Mouse (Mus musculus): ENCODE measurements around the gene Gnb4. TPM values are rescaled to one million over a fixed set of nuclear protein-coding genes. Genes with fewer than 3 reads are reported as not detected.

Gene Gnb4
- 85.0 and 88.0 TPM in 2 replicates for polyA plus RNA-seq (2014; fragmentation: Nextera tagmentation; extraction: Ambion mirVana)

DNA sequence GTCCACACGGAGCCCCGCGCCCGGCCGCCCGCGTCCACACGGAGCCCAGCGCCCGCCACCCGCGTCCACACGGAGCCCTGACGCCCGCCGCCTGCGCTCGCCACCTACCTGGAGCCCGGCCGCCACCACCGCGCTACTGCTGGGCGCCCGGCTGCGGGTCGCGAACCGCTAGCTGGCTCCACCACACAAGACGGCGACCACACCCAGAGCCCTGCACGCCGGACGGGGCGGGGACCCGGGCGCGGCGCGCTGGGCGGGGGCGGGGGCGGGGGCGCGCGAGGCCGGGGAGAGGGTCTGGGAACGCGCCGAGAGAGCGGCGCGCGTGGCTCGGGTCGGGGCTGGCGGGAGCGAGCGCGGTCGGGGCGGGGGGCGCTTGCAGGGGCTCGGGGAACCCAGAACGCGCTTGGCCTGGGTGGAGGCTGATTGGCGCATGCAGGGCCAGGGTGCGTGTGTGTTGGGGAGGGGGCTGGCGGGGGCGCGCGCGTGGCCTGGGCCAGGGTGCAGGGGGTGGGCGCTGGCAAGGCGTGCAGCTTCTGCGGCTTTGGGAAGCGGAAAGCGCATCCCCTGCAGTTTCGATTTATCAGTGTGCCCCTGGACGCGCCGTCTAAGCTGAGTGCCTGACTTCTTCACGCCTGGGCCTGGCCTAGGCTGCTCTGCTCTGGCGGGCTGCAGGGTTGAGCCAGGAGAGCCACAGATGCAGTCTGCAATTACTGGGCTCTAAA lies at the start of gene Gnb4:
Gene Gnb4, minus strand, starts transcription at position 255 of the 722 bp plus-strand sequence.
- 0% methylated on average over 5 of the region's 83 CpGs for WGBS
- Histone ChIP-seq H3K9ac (ENCODE audit: low read depth, low read length) (peak within 1 kb of the TSS; percentile 77), H3K27ac (replicated peaks; ENCODE audit: low read depth, low read length) (peak within 1 kb of the TSS; percentile 83), H3K27me3 (replicated peaks; ENCODE audit: control insufficient read depth, insufficient read depth, low read length) (no peaks in the 10 kb centered on the region), H3K4me2 (ENCODE audit: low read depth, low read length) (peak within 1 kb of the TSS; percentile 60), H3K4me3 (ENCODE audit: low read depth, low read length) (peak within 1 kb of the TSS; percentile 61), H3K36me3 (ENCODE audit: control insufficient read depth, insufficient read depth, low read length) (0 out of 2 replicates have a peak, but pooled peaks cover 4% of the 10 kb centered on the region), H3K9me3 (ENCODE audit: control insufficient read depth, low read length) (no peaks in the 10 kb centered on the region), H3K4me1 (ENCODE audit: control insufficient read depth, insufficient read depth, low read length) (0 out of 2 replicates have a peak, but pooled peaks cover 4% of the 10 kb centered on the region)
- ATAC-seq (ENCODE audit: low read depth) (peak; percentile 94), DNase-seq (ENCODE audit: low spot score) (peak; percentile 87)

DNA sequence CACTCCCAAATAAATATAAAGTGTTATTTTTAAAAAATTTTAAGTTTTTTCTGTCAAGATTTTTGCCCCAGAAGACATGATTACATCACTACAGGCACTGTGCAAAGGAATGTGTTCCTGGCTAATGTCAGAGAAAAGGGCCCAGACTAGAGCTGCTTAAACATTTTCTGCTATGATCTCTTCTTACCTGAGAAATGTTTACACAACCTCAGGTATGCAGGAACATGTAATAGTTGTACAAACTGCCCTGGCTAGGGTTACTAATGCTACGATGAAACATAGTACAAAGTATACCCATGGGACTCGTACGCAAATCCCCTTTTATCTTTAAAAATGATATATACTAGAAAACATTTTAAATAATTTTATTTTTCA lies 45.2 kb upstream of the Gnb4 start:
- Histone ChIP-seq H3K4me3 (ENCODE audit: low read depth, low read length) (no peak overlapping the region), H3K27me3 (replicated peaks; ENCODE audit: control insufficient read depth, insufficient read depth, low read length) (no peaks in the 10 kb centered on the region), H3K9ac (ENCODE audit: low read depth, low read length) (no peak overlapping the region), H3K9me3 (ENCODE audit: control insufficient read depth, low read length) (no peaks in the 10 kb centered on the region), H3K27ac (replicated peaks; ENCODE audit: low read depth, low read length) (no peak overlapping the region), H3K36me3 (ENCODE audit: control insufficient read depth, insufficient read depth, low read length) (no peaks in the 10 kb centered on the region), H3K4me1 (ENCODE audit: control insufficient read depth, insufficient read depth, low read length) (no peaks in the 10 kb centered on the region), H3K4me2 (ENCODE audit: low read depth, low read length) (no peak overlapping the region)
- 72% methylated on average over 3 of the region's 3 CpGs for WGBS
- DNase-seq (ENCODE audit: low spot score) = no peak
- ATAC-seq (ENCODE audit: low read depth) = peak; percentile 44; the same call in 1 of the 2 replicates

DNA sequence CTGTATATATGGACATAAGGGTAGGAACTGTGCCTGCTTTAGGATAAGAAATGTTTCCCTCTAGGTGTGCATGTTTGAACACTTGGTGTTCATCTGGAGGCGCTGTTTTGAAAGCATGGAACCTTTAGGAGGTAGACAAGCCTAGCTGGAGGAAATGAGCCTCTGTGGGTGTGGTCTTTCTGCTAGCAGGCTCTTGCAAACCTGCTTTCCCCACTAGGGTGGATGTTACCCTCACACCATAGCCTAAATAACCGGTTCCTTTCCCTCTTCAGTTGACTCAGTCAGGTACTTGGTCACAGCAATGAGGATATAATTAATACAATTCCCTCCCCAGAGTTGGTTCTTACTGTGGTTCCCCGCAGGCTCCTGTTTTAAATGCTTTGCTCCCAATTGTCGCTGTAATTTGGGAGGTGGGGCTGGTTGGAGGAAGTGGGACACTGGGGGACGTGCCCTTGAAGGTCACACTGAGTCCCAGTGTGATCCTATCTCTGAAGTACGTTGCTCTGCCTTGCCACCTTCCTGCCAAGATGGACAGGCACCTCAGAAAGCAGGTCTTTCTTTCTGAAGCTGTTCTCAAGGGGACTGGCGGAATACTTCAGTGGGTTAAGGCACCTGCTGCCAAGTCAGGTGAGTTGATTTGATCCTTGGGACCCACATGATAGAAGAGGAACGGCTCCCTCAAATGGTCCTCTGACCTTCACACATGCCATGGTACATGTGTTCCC lies 44.6 kb upstream of the Gnb4 start:
- H3K4me2 ChIP-seq (ENCODE audit: low read depth, low read length) = no peak overlapping the region
- H3K9me3 ChIP-seq (ENCODE audit: control insufficient read depth, low read length) = no peaks in the 10 kb centered on the region
- ATAC-seq (ENCODE audit: low read depth) (no peak), DNase-seq (ENCODE audit: low spot score) (no peak)
- H3K4me1 ChIP-seq (ENCODE audit: control insufficient read depth, insufficient read depth, low read length) = no peaks in the 10 kb centered on the region
- H3K36me3 ChIP-seq (ENCODE audit: control insufficient read depth, insufficient read depth, low read length) = no peaks in the 10 kb centered on the region
- H3K27ac ChIP-seq (replicated peaks; ENCODE audit: low read depth, low read length) = no peak overlapping the region
- no peak overlapping the region for H3K4me3 ChIP-seq (ENCODE audit: low read depth, low read length)
- 64% methylated on average over 8 of the region's 8 CpGs for WGBS
- no peak overlapping the region for H3K9ac ChIP-seq (ENCODE audit: low read depth, low read length)
- no peaks in the 10 kb centered on the region for H3K27me3 ChIP-seq (replicated peaks; ENCODE audit: control insufficient read depth, insufficient read depth, low read length)

DNA sequence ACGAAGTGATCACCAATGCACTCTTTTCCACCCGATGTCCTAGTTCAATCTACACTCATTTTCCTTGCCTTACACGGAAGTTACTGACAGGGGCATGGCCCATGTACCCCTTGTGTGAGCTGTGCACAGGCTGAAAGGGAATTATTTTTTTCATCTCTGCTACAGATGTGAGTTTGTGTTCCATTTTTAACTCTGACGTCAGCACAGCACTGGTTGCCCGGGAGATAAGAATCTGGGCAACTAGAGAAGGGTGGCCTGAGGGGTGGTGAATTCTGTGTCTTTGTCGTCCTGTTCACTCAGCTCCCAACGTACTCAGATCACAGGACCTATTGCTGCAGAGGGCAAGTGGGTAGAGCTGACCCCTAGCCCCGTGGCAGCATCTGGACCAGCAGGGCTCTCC lies 43.9 kb upstream of the Gnb4 start:
- DNase-seq (ENCODE audit: low spot score) = no peak
- Histone ChIP-seq H3K4me1 (ENCODE audit: control insufficient read depth, insufficient read depth, low read length) (no peaks in the 10 kb centered on the region), H3K27me3 (replicated peaks; ENCODE audit: control insufficient read depth, insufficient read depth, low read length) (no peaks in the 10 kb centered on the region), H3K4me2 (ENCODE audit: low read depth, low read length) (no peak overlapping the region), H3K27ac (replicated peaks; ENCODE audit: low read depth, low read length) (no peak overlapping the region), H3K36me3 (ENCODE audit: control insufficient read depth, insufficient read depth, low read length) (no peaks in the 10 kb centered on the region), H3K4me3 (ENCODE audit: low read depth, low read length) (no peak overlapping the region), H3K9ac (ENCODE audit: low read depth, low read length) (no peak overlapping the region), H3K9me3 (ENCODE audit: control insufficient read depth, low read length) (no peaks in the 10 kb centered on the region)
- ATAC-seq (ENCODE audit: low read depth) = no peak
- 42% methylated on average over 8 of the region's 8 CpGs for WGBS

DNA sequence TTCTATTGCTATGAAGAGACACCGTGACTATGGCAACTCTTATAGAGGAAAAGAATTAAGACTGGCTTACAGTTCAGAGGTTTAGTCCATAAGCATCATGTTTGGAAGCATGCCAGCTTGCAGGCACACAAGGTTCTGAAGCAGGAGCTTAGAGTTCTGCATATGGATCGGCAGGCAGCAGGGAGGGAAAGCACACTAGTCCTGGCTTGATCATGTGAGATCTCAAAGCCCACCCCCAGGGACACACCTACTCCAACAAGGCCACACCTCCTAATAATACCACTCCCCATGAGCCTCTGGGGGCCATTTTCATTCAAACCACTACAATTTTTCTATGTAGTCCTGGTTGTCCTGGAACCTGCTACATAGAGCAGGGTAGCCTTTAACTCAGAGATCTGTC lies 43.1 kb upstream of the Gnb4 start:
- Histone ChIP-seq H3K4me2 (ENCODE audit: low read depth, low read length) (no peak overlapping the region), H3K9ac (ENCODE audit: low read depth, low read length) (no peak overlapping the region), H3K36me3 (ENCODE audit: control insufficient read depth, insufficient read depth, low read length) (no peaks in the 10 kb centered on the region), H3K9me3 (ENCODE audit: control insufficient read depth, low read length) (no peaks in the 10 kb centered on the region), H3K27ac (replicated peaks; ENCODE audit: low read depth, low read length) (no peak overlapping the region), H3K27me3 (replicated peaks; ENCODE audit: control insufficient read depth, insufficient read depth, low read length) (no peaks in the 10 kb centered on the region), H3K4me3 (ENCODE audit: low read depth, low read length) (no peak overlapping the region), H3K4me1 (ENCODE audit: control insufficient read depth, insufficient read depth, low read length) (no peaks in the 10 kb centered on the region)
- WGBS = 92% methylated on average over 2 of the region's 2 CpGs
- DNase-seq (ENCODE audit: low spot score) (no peak), ATAC-seq (ENCODE audit: low read depth) (no peak)

DNA sequence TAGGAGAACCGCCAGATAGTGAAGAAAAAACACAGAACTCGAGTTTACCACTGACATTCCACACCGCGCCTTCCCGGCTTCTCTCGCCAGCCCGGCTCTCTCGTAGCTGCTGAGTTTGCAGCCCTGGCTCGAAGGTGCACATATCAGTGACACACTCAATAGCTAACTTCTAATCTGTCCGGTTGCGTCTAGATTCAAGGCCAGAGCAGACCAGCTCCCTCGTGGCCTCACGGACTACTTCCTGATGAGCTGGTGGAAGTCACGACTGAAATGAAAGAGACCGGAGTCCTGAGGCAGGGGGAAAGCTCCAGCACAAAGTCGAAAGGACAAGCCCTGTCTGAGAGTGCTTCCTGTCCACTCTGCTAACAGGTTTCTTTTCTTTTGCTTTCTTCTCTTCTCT lies 42.4 kb upstream of the Gnb4 start:
- WGBS = 57% methylated on average over 16 of the region's 16 CpGs
- H3K4me2 ChIP-seq (ENCODE audit: low read depth, low read length) = no peak overlapping the region
- H3K36me3 ChIP-seq (ENCODE audit: control insufficient read depth, insufficient read depth, low read length) = no peaks in the 10 kb centered on the region
- no peaks in the 10 kb centered on the region for H3K27me3 ChIP-seq (replicated peaks; ENCODE audit: control insufficient read depth, insufficient read depth, low read length)
- no peaks in the 10 kb centered on the region for H3K4me1 ChIP-seq (ENCODE audit: control insufficient read depth, insufficient read depth, low read length)
- DNase-seq (ENCODE audit: low spot score) (no peak), ATAC-seq (ENCODE audit: low read depth) (no peak)
- no peak overlapping the region for H3K27ac ChIP-seq (replicated peaks; ENCODE audit: low read depth, low read length)
- no peak overlapping the region for H3K4me3 ChIP-seq (ENCODE audit: low read depth, low read length)
- H3K9me3 ChIP-seq (ENCODE audit: control insufficient read depth, low read length) = no peaks in the 10 kb centered on the region
- no peak overlapping the region for H3K9ac ChIP-seq (ENCODE audit: low read depth, low read length)

DNA sequence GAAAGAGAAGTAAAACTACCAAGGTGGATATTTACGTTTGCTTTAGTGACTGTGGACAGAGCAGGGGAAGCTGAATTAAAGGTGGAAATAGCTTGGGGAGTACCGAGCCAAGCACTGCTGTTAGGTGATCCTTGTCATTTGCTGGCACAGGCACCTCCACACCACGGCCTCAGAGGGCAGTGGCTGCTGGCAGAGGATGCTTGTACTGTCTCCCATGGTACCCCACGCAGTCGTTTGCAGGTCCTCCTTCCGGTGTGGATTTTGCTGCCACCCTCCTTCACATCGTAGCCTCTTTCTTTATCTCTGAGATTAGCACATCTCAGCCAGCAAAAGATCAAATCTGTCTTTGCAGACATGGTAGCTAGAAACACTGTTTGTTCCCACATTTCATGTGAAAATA lies 42.0 kb upstream of the Gnb4 start:
- no peaks in the 10 kb centered on the region for H3K36me3 ChIP-seq (ENCODE audit: control insufficient read depth, insufficient read depth, low read length)
- H3K27me3 ChIP-seq (replicated peaks; ENCODE audit: control insufficient read depth, insufficient read depth, low read length) = no peaks in the 10 kb centered on the region
- 85% methylated on average over 7 of the region's 7 CpGs for WGBS
- H3K27ac ChIP-seq (replicated peaks; ENCODE audit: low read depth, low read length) = no peak overlapping the region
- DNase-seq (ENCODE audit: low spot score) (no peak), ATAC-seq (ENCODE audit: low read depth) (no peak)
- H3K4me1 ChIP-seq (ENCODE audit: control insufficient read depth, insufficient read depth, low read length) = no peaks in the 10 kb centered on the region
- no peak overlapping the region for H3K4me3 ChIP-seq (ENCODE audit: low read depth, low read length)
- no peaks in the 10 kb centered on the region for H3K9me3 ChIP-seq (ENCODE audit: control insufficient read depth, low read length)
- H3K4me2 ChIP-seq (ENCODE audit: low read depth, low read length) = no peak overlapping the region
- no peak overlapping the region for H3K9ac ChIP-seq (ENCODE audit: low read depth, low read length)

DNA sequence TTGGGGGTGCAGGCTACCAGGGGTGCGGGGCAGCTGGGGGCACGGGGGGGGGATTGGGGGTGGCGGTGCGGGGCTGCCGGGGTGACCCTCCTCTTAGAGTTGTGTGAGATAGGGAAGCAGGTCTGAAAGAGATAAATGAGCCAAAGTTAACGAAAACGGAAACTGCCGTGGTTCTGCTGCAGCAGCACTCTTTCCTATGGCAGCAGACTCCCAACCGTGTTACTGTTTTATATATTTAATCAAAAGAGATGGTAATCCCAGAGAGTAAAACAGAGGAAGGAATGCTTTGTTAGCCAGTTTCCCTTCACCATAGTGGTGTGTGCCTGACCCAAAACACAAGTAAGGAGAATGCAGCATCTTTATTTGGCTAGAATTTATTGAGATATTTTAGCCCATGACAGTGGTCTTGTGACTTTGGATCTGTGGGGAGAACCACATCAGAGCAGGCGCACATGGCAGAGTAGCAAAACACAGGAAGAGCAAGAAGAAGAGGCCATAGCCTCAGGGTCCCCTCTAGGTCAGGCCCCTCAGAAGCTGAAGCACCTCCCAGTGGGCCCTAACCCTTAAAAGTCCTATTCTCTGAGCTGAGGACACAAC lies 40.1 kb upstream of the Gnb4 start:
- no peak overlapping the region for H3K4me3 ChIP-seq (ENCODE audit: low read depth, low read length)
- no peaks in the 10 kb centered on the region for H3K4me1 ChIP-seq (ENCODE audit: control insufficient read depth, insufficient read depth, low read length)
- no peak overlapping the region for H3K4me2 ChIP-seq (ENCODE audit: low read depth, low read length)
- ATAC-seq (ENCODE audit: low read depth) = no peak
- H3K9ac ChIP-seq (ENCODE audit: low read depth, low read length) = no peak overlapping the region
- 82% methylated on average over 10 of the region's 10 CpGs for WGBS
- no peak for DNase-seq (ENCODE audit: low spot score)
- no peaks in the 10 kb centered on the region for H3K9me3 ChIP-seq (ENCODE audit: control insufficient read depth, low read length)
- no peaks in the 10 kb centered on the region for H3K27me3 ChIP-seq (replicated peaks; ENCODE audit: control insufficient read depth, insufficient read depth, low read length)
- no peak overlapping the region for H3K27ac ChIP-seq (replicated peaks; ENCODE audit: low read depth, low read length)
- no peaks in the 10 kb centered on the region for H3K36me3 ChIP-seq (ENCODE audit: control insufficient read depth, insufficient read depth, low read length)

Measured in embryonic facial prominence, embryonic 14.5 days (tissue).